Mouse (Mus musculus): ENCODE measurements around the gene Farp1. TPM values are rescaled to one million over a fixed set of nuclear protein-coding genes. Genes with fewer than 3 reads are reported as not detected.

Gene Farp1
- polyA plus RNA-seq, 1 experiment from 2014 or later = 2.3 TPM

- no peak overlapping the region for H3K27ac ChIP-seq (ENCODE audit: low read depth)
- H3K36me3 ChIP-seq (replicated peaks; ENCODE audit: insufficient read depth, low read length) = peaks cover 13% of the 10 kb centered on the region; the same call in 1 of the 2 replicates
- H3K4me1 ChIP-seq (ENCODE audit: insufficient read depth) = peaks cover 26% of the 10 kb centered on the region
- H3K4me2 ChIP-seq (ENCODE audit: low read depth, low read length) = no peak overlapping the region
- no peaks in the 10 kb centered on the region for H3K27me3 ChIP-seq (ENCODE audit: insufficient read depth, low read length)
- TF ChIP-seq CTCF (IDR thresholded peaks at IDR 0.05; ENCODE audit: low read depth) (no peak), EP300 (IDR thresholded peaks at IDR 0.05; ENCODE audit: low read depth) (no peak)
- no peak overlapping the region for H3K9ac ChIP-seq (replicated peaks)
- ATAC-seq (no peak), DNase-seq (no peak)
- H3K4me3 ChIP-seq (ENCODE audit: low read depth, low read length) = no peak overlapping the region
- WGBS (ENCODE audit: insufficient replicate concordance) = 51% methylated on average over 2 of the region's 2 CpGs
- H3K9me3 ChIP-seq (ENCODE audit: low read length) = no peaks in the 10 kb centered on the region
These were observed 276.1 kb downstream of the Farp1 start for GRCm38 (mm10) chr14:121311083-121311482.

DNA sequence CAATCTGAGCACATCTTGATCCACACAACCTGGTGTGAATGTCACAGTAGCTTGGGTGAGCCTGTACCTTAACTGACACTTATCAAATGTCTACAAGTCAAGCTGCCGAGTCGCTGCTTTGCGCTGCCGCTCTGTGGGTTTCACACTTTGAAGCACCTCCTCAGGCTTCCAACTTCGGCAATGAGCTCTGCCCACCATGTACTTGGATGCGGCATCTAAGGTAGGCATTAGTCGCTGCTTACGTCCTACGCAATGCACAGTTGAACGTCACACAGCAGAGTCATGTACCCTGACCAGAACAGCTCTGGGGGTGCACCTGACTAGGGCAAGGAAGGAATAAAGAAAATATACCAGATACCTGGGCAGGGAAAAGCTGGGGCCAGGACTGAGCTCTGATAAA lies 278.3 kb downstream of the Farp1 start:
- Histone ChIP-seq H3K9ac (replicated peaks) (no peak overlapping the region), H3K27ac (ENCODE audit: low read depth) (no peak overlapping the region), H3K4me3 (ENCODE audit: low read depth, low read length) (no peak overlapping the region), H3K4me2 (ENCODE audit: low read depth, low read length) (no peak overlapping the region), H3K9me3 (ENCODE audit: low read length) (no peaks in the 10 kb centered on the region), H3K36me3 (replicated peaks; ENCODE audit: insufficient read depth, low read length) (no peaks in the 10 kb centered on the region), H3K27me3 (ENCODE audit: insufficient read depth, low read length) (no peaks in the 10 kb centered on the region), H3K4me1 (ENCODE audit: insufficient read depth) (peaks cover 30% of the 10 kb centered on the region)
- no peak for DNase-seq
- 88% methylated on average over 10 of the region's 10 CpGs for WGBS (ENCODE audit: insufficient replicate concordance)
- no peak for ATAC-seq
- no peak for TF ChIP-seq CTCF (IDR thresholded peaks at IDR 0.05; ENCODE audit: low read depth)
- TF ChIP-seq EP300 (IDR thresholded peaks at IDR 0.05; ENCODE audit: low read depth) = no peak

GRCm38 (mm10) chr14:121314934-121315333 lies 279.9 kb downstream of the Farp1 start:
- no peak for TF ChIP-seq CTCF (IDR thresholded peaks at IDR 0.05; ENCODE audit: low read depth)
- no peak for TF ChIP-seq EP300 (IDR thresholded peaks at IDR 0.05; ENCODE audit: low read depth)
- H3K27me3 ChIP-seq (ENCODE audit: insufficient read depth, low read length) = no peaks in the 10 kb centered on the region
- H3K4me2 ChIP-seq (ENCODE audit: low read depth, low read length) = no peak overlapping the region
- H3K4me3 ChIP-seq (ENCODE audit: low read depth, low read length) = no peak overlapping the region
- 72% methylated on average over 3 of the region's 3 CpGs for WGBS (ENCODE audit: insufficient replicate concordance)
- no peak overlapping the region for H3K9ac ChIP-seq (replicated peaks)
- H3K4me1 ChIP-seq (ENCODE audit: insufficient read depth) = peaks cover 28% of the 10 kb centered on the region
- no peaks in the 10 kb centered on the region for H3K36me3 ChIP-seq (replicated peaks; ENCODE audit: insufficient read depth, low read length)
- ATAC-seq (no peak), DNase-seq (no peak)
- no peak overlapping the region for H3K27ac ChIP-seq (ENCODE audit: low read depth)
- H3K9me3 ChIP-seq (ENCODE audit: low read length) = no peaks in the 10 kb centered on the region

DNA sequence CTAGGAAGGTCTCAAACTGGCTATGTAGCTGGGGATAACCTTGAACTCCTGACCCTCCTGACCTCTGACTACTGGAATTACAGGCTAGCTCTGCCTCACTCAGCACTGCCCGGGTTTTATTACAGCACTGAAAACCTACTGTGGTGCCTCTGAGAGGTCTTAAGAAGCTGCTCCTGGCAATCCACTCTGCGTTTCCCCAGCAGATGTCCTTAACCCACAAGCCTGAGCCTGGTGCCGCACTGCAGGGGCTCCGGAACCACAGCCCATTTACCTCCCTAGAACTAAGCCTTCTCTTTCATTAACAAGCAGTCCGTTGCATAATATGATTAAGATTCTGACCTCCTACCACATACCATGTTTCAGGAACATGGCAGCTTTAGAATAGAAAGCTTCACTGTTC lies 281.1 kb downstream of the Farp1 start:
- Histone ChIP-seq H3K36me3 (replicated peaks; ENCODE audit: insufficient read depth, low read length) (no peaks in the 10 kb centered on the region), H3K4me2 (ENCODE audit: low read depth, low read length) (no peak overlapping the region), H3K9ac (replicated peaks) (no peak overlapping the region; the same call in 1 of the 2 replicates), H3K27me3 (ENCODE audit: insufficient read depth, low read length) (no peaks in the 10 kb centered on the region), H3K9me3 (ENCODE audit: low read length) (no peaks in the 10 kb centered on the region), H3K4me3 (ENCODE audit: low read depth, low read length) (no peak overlapping the region), H3K27ac (ENCODE audit: low read depth) (0 out of 2 replicates have a peak overlapping the region, but pooled peaks have one; percentile 4), H3K4me1 (ENCODE audit: insufficient read depth) (peaks cover 20% of the 10 kb centered on the region)
- DNase-seq (no peak), ATAC-seq (no peak)
- 82% methylated on average over 5 of the region's 5 CpGs for WGBS (ENCODE audit: insufficient replicate concordance)
- no peak for TF ChIP-seq CTCF (IDR thresholded peaks at IDR 0.05; ENCODE audit: low read depth)
- TF ChIP-seq EP300 (IDR thresholded peaks at IDR 0.05; ENCODE audit: low read depth) = no peak

GRCm38 (mm10) chr14:121316631-121317311 lies 281.8 kb downstream of the Farp1 start:
- no peak for TF ChIP-seq EP300 (IDR thresholded peaks at IDR 0.05; ENCODE audit: low read depth)
- TF ChIP-seq CTCF (IDR thresholded peaks at IDR 0.05; ENCODE audit: low read depth) = no peak
- no peak overlapping the region for H3K4me3 ChIP-seq (ENCODE audit: low read depth, low read length)
- H3K4me2 ChIP-seq (ENCODE audit: low read depth, low read length) = no peak overlapping the region
- H3K36me3 ChIP-seq (replicated peaks; ENCODE audit: insufficient read depth, low read length) = no peaks in the 10 kb centered on the region
- 73% methylated on average over 13 of the region's 13 CpGs for WGBS (ENCODE audit: insufficient replicate concordance)
- H3K27ac ChIP-seq (ENCODE audit: low read depth) = no peak overlapping the region
- H3K27me3 ChIP-seq (ENCODE audit: insufficient read depth, low read length) = no peaks in the 10 kb centered on the region
- ATAC-seq (no peak), DNase-seq (no peak)
- H3K9me3 ChIP-seq (ENCODE audit: low read length) = no peaks in the 10 kb centered on the region
- no peak overlapping the region for H3K9ac ChIP-seq (replicated peaks)
- peaks cover 15% of the 10 kb centered on the region for H3K4me1 ChIP-seq (ENCODE audit: insufficient read depth)

GRCm38 (mm10) chr14:121317312-121317671 lies 282.3 kb downstream of the Farp1 start:
- Histone ChIP-seq H3K27me3 (ENCODE audit: insufficient read depth, low read length) (no peaks in the 10 kb centered on the region), H3K36me3 (replicated peaks; ENCODE audit: insufficient read depth, low read length) (no peaks in the 10 kb centered on the region), H3K4me3 (ENCODE audit: low read depth, low read length) (no peak overlapping the region), H3K27ac (ENCODE audit: low read depth) (no peak overlapping the region), H3K9me3 (ENCODE audit: low read length) (no peaks in the 10 kb centered on the region), H3K4me1 (ENCODE audit: insufficient read depth) (peaks cover 16% of the 10 kb centered on the region), H3K4me2 (ENCODE audit: low read depth, low read length) (no peak overlapping the region), H3K9ac (replicated peaks) (no peak overlapping the region)
- ATAC-seq (no peak), DNase-seq (no peak)
- TF ChIP-seq EP300 (IDR thresholded peaks at IDR 0.05; ENCODE audit: low read depth) = no peak
- no peak for TF ChIP-seq CTCF (IDR thresholded peaks at IDR 0.05; ENCODE audit: low read depth)
- WGBS (ENCODE audit: insufficient replicate concordance) = 89% methylated on average over 3 of the region's 3 CpGs
